Comparison of ENCODE assay signal across 3 mouse cellular contexts in genomic region chr12:80819020-80819419, GRCm38 (mm10). TPM values are rescaled to one million over a fixed set of nuclear protein-coding genes. Genes with fewer than 3 reads are reported as not detected.
"Had no signal": no experiment of that assay in that cellular context is flagged by ENCODE, and none has a peak within 500 bp of the region (broad histone marks: within the 10 kb centered on the region; RNA-seq: fewer than 3 reads in every experiment).

No protein-coding gene starts in this region.

RNA-seq across cellular contexts. Expression of gene Ccdc177, which starts 58.5 kb away (rescaled TPM):
- total RNA-seq: megakaryocyte, adult 5-6 weeks; neutrophil, adult 5-6 weeks had no signal
- polyA plus RNA-seq: liver, embryonic 14.5 days had no signal
